Mouse (Mus musculus) pancreas, adult 10 weeks (tissue): Measurements from ENCODE around the gene Ush1g. TPM values are rescaled to one million over a fixed set of nuclear protein-coding genes. Genes with fewer than 3 reads are reported as not detected.

ENCODE experiments used
- polyA plus RNA-seq: library from polyadenylated mRNA; stranded (reverse); fragments of 350-450 nt; fragmentation: Illumina TruSeq; extraction: RNeasy Lipid Tissue Mini Kit (QIAGEN cat#74804); gene quantifications from one replicate; pipeline ENCODE4 v1.2.3, GENCODE M21; 2015; ENCODE audit warnings: low read depth, low replicate concordance; ENCODE audit not compliant: insufficient read depth

Ush1g gene
- not detected for polyA plus RNA-seq

DNA sequence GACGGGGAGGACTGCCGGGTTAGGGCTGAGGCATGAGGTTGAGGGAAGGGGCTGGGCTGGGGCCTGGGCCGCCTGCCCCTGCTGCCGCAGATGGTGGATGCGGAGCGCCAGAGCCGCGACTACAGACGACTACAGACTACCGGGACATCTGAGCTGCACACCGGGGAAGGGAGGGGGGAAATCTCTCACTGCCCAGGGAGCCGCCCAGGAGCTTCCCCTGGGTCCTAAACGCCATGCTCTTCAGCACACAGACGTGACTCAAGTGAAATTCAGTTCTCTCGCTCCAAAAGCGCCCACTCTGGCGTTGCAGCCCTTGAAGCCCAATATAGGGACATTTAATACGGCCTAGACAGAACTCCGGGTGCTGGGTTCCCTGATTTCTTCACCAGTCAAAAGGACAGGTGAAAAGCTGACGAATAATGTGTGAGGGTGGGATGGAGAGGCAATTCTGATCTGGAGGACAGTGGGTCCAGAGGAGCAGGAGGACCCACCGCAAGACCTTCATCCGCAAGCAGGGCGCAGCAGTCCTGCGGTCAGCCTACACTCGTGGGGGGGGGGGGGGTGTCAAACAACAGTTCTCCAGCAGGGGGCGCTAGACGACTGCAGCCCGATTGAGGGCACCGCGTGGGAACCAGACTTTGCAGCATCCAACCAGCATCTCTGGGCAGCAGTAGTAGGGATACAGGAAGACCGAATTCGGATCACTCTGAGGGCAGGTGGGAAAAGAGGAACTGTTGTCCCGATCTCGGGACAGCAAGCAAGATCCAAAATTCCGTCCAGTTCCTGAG lies at the start of gene Ush1g:
Ush1g (minus strand) TSS at position 136 of the 788 bp plus-strand sequence.

DNA sequence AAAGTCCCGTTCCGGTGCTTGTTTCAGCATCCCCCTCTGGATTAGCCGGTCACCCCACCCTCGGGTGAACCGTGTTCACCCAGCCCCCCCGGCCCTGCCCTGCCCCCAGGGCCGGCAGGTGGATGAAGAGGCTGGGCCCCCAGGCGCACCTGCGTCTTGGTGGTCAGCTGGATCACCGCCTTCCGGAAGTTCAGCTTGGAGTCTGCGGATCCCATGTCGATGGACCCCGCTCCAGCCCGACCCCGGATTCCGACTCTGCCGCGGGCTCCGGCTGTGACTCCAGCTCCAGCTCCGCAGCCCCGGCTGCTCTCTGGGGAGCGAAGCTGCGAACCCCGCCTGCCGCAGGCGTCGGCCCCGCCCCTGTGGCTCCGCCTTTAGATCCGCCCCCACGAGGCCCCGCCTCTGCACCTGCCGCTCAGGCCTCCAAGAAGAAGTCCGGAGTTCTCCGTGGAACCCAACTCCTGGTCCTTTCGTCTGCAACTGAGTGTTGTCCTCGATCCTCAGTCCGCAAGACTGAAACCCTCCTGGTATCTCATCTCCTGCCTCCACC lies 45.6 kb upstream of the Ush1g start, which contains the start of gene Hid1:
Hid1 (minus strand) TSS at position 362 of the 550 bp plus-strand sequence.

DNA sequence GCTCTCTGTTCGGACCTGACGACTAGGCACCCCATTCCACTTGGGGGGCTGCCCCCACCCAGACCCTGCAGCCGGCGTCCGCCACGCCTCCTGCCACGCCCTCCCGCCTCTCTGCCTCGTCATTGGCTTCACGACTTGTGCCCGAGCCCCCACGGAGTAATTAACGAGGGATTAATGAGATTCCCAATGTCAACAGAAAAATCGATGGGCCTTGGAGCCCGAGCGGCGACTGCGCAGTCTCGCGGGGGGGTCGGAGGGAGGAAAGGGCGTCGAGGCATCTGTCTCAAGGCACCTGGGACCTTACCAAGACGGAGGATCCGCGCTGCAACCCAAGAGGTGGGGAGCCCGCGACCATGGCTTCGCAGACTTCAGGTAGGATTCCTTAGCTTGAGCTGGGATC lies 12.7 kb upstream of the Ush1g start, which contains the start of gene Otop3:
Otop3 (plus strand) TSS at position 201 of the 400 bp plus-strand sequence.

DNA sequence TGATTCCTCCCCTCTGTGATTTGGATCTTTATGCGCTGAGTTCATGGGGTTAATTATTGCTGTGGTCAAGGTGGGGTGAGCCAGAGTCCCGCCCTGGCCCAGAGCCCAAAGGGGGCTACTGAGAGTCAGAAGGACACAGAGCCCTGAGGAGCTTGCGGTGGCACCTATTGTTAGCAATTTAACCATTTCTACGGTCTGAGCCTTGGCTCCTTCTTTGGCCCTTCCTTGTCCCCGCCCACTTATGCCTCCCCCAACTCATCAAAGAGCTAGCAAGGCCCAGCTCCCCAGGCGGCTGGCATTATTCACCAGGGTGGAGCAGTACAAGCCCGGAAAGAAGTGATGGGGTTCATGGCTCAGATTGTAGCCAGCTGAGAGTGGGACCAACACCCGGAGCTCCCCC lies 15.0 kb downstream of the Ush1g start, which contains the start of gene Otop2:
Otop2 (plus strand) TSS at position 301 of the 400 bp plus-strand sequence.

DNA sequence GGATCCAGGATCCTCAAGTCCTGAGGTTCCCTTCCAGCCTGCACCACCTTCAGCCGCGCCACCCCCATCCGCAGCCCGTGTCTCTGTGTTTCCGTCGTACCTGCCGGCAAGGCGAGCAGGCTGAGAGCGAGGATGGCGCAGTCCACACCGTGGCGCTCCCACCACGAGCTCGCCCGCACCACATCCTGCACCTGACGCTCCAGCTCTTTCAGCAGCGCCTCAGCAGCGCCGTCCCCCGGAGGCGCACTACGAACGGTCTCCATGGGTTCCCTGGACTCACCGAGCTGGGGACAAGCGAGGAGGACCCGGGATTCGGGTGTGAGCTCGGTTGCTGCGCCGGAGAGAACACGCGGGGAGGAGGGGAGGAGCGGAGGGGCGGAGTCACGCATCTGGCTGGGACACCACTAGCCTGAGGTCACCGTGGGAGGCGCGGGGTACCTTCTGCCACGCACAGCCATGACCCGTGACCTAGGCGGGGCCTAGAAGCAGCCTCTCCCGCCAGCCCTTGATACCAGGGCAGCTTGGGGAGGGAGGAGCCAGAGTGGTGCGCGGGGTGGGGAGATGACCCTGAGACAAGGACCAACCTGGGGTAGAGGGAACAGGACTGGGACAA lies 24.5 kb downstream of the Ush1g start, which contains the start of gene Fads6:
Fads6 (minus strand) TSS at position 450 of the 613 bp plus-strand sequence.

DNA sequence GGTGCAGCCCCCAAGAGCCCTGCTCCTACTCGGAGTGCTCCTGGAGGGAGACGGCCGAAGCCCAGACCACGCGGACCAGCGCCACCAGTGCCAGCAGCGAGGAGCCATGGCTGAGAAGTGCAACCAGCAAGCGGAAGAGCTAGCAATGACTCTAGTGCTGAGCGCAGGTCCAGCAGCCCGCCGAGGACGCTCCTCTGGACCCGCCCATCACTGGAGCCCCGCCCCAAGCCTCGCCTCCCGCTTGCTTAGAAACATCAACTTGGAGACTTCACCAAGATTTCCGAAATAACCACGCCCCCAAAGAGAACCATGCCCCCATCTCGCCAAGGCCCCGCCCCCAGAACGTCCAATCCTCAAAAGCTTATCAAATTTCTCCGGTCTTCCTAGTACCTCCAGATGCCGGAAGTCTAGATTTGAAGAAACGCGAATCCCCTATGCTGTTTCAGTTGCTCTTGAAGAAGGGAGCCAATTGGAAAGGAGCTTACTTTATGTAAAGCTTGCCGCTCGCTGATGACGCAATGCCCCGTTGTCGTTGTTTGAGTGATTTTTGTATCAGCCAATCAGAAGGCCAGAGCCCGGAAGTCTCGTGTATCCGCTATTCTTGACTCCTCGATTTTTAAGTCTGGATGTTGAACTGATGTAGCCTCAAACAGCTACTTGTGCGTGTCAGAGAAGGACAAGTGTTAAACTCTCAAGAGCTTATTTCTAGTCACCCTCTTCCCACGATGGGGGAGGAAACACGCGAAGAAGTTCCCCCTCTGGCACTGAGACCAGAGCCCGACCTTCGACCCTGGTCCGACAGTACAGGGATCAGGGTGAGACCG lies 44.8 kb downstream of the Ush1g start, which contains the start of gene Fdxr:
Fdxr (minus strand) TSS at position 271 of the 824 bp plus-strand sequence.

DNA sequence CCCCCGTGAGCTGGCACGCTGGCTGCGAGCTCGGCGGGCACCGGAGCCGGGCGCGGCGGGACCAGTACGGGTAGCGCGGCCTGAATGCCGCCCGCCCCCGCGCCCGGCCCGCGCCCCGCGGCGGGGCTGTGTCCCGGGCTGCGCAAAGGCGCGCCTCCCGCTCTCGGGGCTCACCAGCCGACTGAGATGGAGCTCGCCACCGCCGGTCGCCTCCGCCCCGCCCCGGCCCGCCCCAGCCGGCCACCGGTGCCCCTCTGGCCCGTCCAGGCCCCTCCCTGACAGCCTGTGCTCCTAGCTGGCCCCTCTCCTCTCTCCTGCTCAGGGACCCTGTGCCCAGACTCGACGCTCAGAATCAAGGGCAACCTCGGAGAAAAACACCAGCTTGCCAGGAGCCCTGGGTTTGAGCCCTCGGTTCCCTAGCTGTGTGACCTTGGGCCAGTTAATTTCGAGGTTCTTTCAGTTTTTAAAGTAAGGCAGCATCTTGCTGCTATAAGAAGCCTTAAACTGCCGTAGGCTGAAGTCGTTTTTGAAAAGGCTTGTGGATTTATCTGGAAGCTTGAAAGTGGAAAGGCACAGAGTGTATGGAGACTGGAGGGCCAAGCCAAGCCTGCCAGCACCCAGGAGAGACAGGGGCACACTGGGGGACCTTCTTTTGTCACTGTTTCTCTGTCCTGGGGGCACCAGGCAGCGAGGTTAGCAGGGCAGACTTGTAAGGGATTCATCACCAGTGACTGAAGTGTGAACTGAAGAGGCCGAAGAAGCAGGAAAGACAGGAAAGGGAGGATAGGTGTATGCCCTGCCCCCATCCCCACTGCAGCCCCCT lies 54.6 kb downstream of the Ush1g start, which contains the start of gene Grin2c:
Grin2c (minus strand) TSS at position 183 of the 823 bp plus-strand sequence.

Other genes starting within 250 kb of the Ush1g start
- 6.0 TPM for gene Rab37, start 230.6 kb downstream of the Ush1g start, polyA plus RNA-seq
- gene Cd300lf, start 188.0 kb downstream of the Ush1g start, polyA plus RNA-seq = not detected
- gene Slc9a3r1, start 158.7 kb downstream of the Ush1g start, polyA plus RNA-seq = 15.3 TPM
- gene Tmem104, start 134.6 kb downstream of the Ush1g start, polyA plus RNA-seq = 2.5 TPM
- gene Nat9, start 134.2 kb downstream of the Ush1g start, polyA plus RNA-seq = 12.4 TPM
- gene Grin2c, start 54.8 kb downstream of the Ush1g start, polyA plus RNA-seq = 0.48 TPM
- gene Fdxr, start 45.0 kb downstream of the Ush1g start, polyA plus RNA-seq = 10.5 TPM
- 3.3 TPM for gene Fads6, start 24.4 kb downstream of the Ush1g start, polyA plus RNA-seq
- gene Otop2, start 14.9 kb downstream of the Ush1g start, polyA plus RNA-seq = not detected
- not detected for gene Otop3, start 12.7 kb upstream of the Ush1g start, polyA plus RNA-seq
- gene Hid1, start 45.7 kb upstream of the Ush1g start, polyA plus RNA-seq = 44.2 TPM
- 2.5 TPM for gene Cdr2l, start 59.9 kb upstream of the Ush1g start, polyA plus RNA-seq
- 26.4 TPM for gene Mrpl58, start 81.7 kb upstream of the Ush1g start, polyA plus RNA-seq
- 161 TPM for gene Atp5h, start 97.9 kb upstream of the Ush1g start, polyA plus RNA-seq
- 19.3 TPM for gene Kctd2, start 98.1 kb upstream of the Ush1g start, polyA plus RNA-seq
- not detected for gene Trim80, start 118.5 kb upstream of the Ush1g start, polyA plus RNA-seq
- 2.6 TPM for gene Slc16a5, start 140.4 kb upstream of the Ush1g start, polyA plus RNA-seq
- 1.3 TPM for gene Armc7, start 153.6 kb upstream of the Ush1g start, polyA plus RNA-seq
- 14.2 TPM for gene Nt5c, start 169.8 kb upstream of the Ush1g start, polyA plus RNA-seq
- gene Jpt1, start 192.3 kb upstream of the Ush1g start, polyA plus RNA-seq = 22.4 TPM
- gene Sumo2, start 214.2 kb upstream of the Ush1g start, polyA plus RNA-seq = 54.9 TPM
- 28.3 TPM for gene Nup85, start 242.4 kb upstream of the Ush1g start, polyA plus RNA-seq